Comparison of ENCODE assay signal across 9 mouse cellular contexts in the genomic region with DNA sequence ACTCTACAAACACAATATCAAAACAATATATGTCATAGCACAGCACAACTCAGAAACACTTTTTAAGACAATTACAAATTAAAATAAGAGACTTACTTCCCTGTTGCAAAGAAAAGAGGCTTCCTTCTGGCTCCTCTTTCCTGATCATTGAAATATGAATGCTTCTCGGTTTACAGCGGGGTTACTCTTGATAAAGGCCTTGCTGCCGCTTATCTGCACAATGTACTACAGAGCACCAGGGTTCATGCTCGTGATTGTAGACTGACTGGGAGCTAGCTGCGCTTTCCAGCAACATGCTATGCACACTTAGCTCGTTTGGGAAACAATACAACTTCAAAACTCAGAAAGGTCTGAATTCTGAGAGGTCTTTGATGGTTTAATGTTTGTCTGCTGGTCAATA. TPM values are rescaled to one million over a fixed set of nuclear protein-coding genes. Genes with fewer than 3 reads are reported as not detected.
DNase-seq lines count a peak whose midpoint lies in the region; ATAC-seq and TF ChIP-seq lines count a peak whose summit lies in the region.
"Had no signal": no experiment of that assay in that cellular context is flagged by ENCODE, and none has a peak within 500 bp of the region (broad histone marks: within the 10 kb centered on the region; RNA-seq: fewer than 3 reads in every experiment).

No protein-coding gene starts in this region.

- DNase-seq in kidney, adult 2 months = no peak
- no peak for DNase-seq in embryonic facial prominence, embryonic 14.5 days (ENCODE audit: low spot score)
- no peak for DNase-seq in adrenal gland, postnatal 4 days (ENCODE audit: low spot score in 2 of 2)
- no peak for DNase-seq in right cerebral cortex, postnatal 14 days

- no peaks in the 10 kb centered on the region for H3K36me3 ChIP-seq in kidney, embryonic 14.5 days (ENCODE audit: control insufficient read depth, insufficient read depth, low read length)
- no peaks in the 10 kb centered on the region for H3K36me3 ChIP-seq in kidney, adult 2 months (ENCODE audit: control insufficient read depth, insufficient read depth, low read length)
- no peaks in the 10 kb centered on the region for H3K36me3 ChIP-seq in embryonic facial prominence, embryonic 14.5 days (ENCODE audit: control insufficient read depth, insufficient read depth, low read length)
- H3K36me3 ChIP-seq in intestine, embryonic 16.5 days (ENCODE audit: control insufficient read depth, insufficient read depth, low read length) = no peaks in the 10 kb centered on the region
- H3K36me3 ChIP-seq in midbrain, embryonic 16.5 days (ENCODE audit: control insufficient read depth, insufficient read depth, low read length) = no peaks in the 10 kb centered on the region

- TF ChIP-seq CTCF in kidney, adult 2 months (conservative IDR thresholded peaks at IDR 0.05; ENCODE audit: insufficient read depth, insufficient read length, low read depth, low read length) = no peak

- no peak for TF ChIP-seq POLR2A in kidney, adult 2 months (IDR thresholded peaks at IDR 0.05; ENCODE audit: low read depth, low read length)

- peak overlapping the region; percentile 28; the same call in 1 of the 2 replicates for H3K9ac ChIP-seq in kidney, embryonic 14.5 days (ENCODE audit: low read depth, low read length)
- peak overlapping the region; percentile 0; the same call in 1 of the 2 replicates for H3K9ac ChIP-seq in embryonic facial prominence, embryonic 14.5 days (ENCODE audit: low read depth, low read length)
- H3K9ac ChIP-seq in intestine, embryonic 16.5 days (ENCODE audit: low read depth, low read length) = no peak overlapping the region
- H3K9ac ChIP-seq in midbrain, embryonic 16.5 days (ENCODE audit: low read depth, low read length) = no peak overlapping the region

- H3K9me3 ChIP-seq in kidney, embryonic 14.5 days (ENCODE audit: control insufficient read depth, low read length) = no peaks in the 10 kb centered on the region
- no peaks in the 10 kb centered on the region for H3K9me3 ChIP-seq in embryonic facial prominence, embryonic 14.5 days (ENCODE audit: control insufficient read depth, low read length)
- no peaks in the 10 kb centered on the region for H3K9me3 ChIP-seq in intestine, embryonic 16.5 days (ENCODE audit: control insufficient read depth, low read length)
- H3K9me3 ChIP-seq in midbrain, embryonic 16.5 days (replicated peaks; ENCODE audit: control insufficient read depth, low read length, poor library complexity, severe bottlenecking) = no peaks in the 10 kb centered on the region

- peak overlapping the region; percentile 8; the same call in 1 of the 2 replicates for H3K4me3 ChIP-seq in kidney, embryonic 14.5 days (ENCODE audit: low read length)
- no peak overlapping the region for H3K4me3 ChIP-seq in kidney, adult 2 months (ENCODE audit: insufficient read depth, low read depth, low read length)
- H3K4me3 ChIP-seq in embryonic facial prominence, embryonic 14.5 days (ENCODE audit: low read depth, low read length) = no peak overlapping the region
- H3K4me3 ChIP-seq in intestine, embryonic 16.5 days (ENCODE audit: low read length) = no peak overlapping the region
- H3K4me3 ChIP-seq in midbrain, embryonic 16.5 days (ENCODE audit: low read depth, low read length) = 0 out of 2 replicates have a peak overlapping the region, but pooled peaks have one; percentile 8

- H3K4me2 ChIP-seq in kidney, embryonic 14.5 days (replicated peaks; ENCODE audit: low read depth, low read length) = peak overlapping the region; percentile 22; the same call in 1 of the 2 replicates
- peak overlapping the region; percentile 40 for H3K4me2 ChIP-seq in embryonic facial prominence, embryonic 14.5 days (ENCODE audit: low read depth, low read length)
- H3K4me2 ChIP-seq in intestine, embryonic 16.5 days (ENCODE audit: low read depth, low read length) = peak overlapping the region; percentile 23
- peak overlapping the region; percentile 41 for H3K4me2 ChIP-seq in midbrain, embryonic 16.5 days (ENCODE audit: low read length)

- no peak overlapping the region for H3K27ac ChIP-seq in kidney, embryonic 14.5 days (ENCODE audit: low read depth, low read length)
- H3K27ac ChIP-seq in kidney, adult 2 months (ENCODE audit: insufficient read depth, low read depth, low read length) = no peak overlapping the region
- H3K27ac ChIP-seq in embryonic facial prominence, embryonic 14.5 days (replicated peaks; ENCODE audit: low read depth, low read length) = no peak overlapping the region
- 0 out of 2 replicates have a peak overlapping the region, but pooled peaks have one; percentile 11 for H3K27ac ChIP-seq in intestine, embryonic 16.5 days (ENCODE audit: low read length)
- H3K27ac ChIP-seq in midbrain, embryonic 16.5 days (ENCODE audit: low read length) = no peak overlapping the region

- no peak for ATAC-seq in kidney, embryonic 14.5 days (ENCODE audit: low FRiP score, low TSS enrichment)
- no peak for ATAC-seq in embryonic facial prominence, embryonic 14.5 days (ENCODE audit: low read depth)
- ATAC-seq in intestine, embryonic 16.5 days = peak; percentile 19; the same call in 1 of the 2 replicates
- ATAC-seq in midbrain, embryonic 16.5 days = no peak
- no peak for ATAC-seq in frontal cortex, adult (ENCODE audit: low TSS enrichment)

- 0 out of 2 replicates have a peak, but pooled peaks cover 8% of the 10 kb centered on the region for H3K4me1 ChIP-seq in kidney, embryonic 14.5 days (ENCODE audit: control insufficient read depth, insufficient read depth, low read length)
- H3K4me1 ChIP-seq in kidney, adult 2 months (ENCODE audit: control insufficient read depth, insufficient read depth, low read length) = no peaks in the 10 kb centered on the region; the same call in 1 of the 2 replicates
- H3K4me1 ChIP-seq in embryonic facial prominence, embryonic 14.5 days (ENCODE audit: control insufficient read depth, insufficient read depth, low read length) = no peaks in the 10 kb centered on the region; the same call in 1 of the 2 replicates
- 0 out of 2 replicates have a peak, but pooled peaks cover 6% of the 10 kb centered on the region for H3K4me1 ChIP-seq in intestine, embryonic 16.5 days (ENCODE audit: control insufficient read depth, insufficient read depth, low read length)
- peaks cover 6% of the 10 kb centered on the region for H3K4me1 ChIP-seq in midbrain, embryonic 16.5 days (ENCODE audit: control insufficient read depth, insufficient read depth, low read length)

- whole genome bisulfite sequencing in kidney, embryonic 14.5 days = 61% methylated on average over 6 of the region's 6 CpGs
- 59% methylated on average over 6 of the region's 6 CpGs for WGBS in kidney, adult 2 months
- 51% methylated on average over 6 of the region's 6 CpGs for WGBS in embryonic facial prominence, embryonic 14.5 days
- WGBS in intestine, embryonic 16.5 days = 43% methylated on average over 6 of the region's 6 CpGs
- 56% methylated on average over 6 of the region's 6 CpGs for WGBS in midbrain, embryonic 16.5 days

- H3K27me3 ChIP-seq in kidney, embryonic 14.5 days (ENCODE audit: control insufficient read depth, insufficient read depth, low read length) = no peaks in the 10 kb centered on the region
- H3K27me3 ChIP-seq in kidney, adult 2 months (replicated peaks; ENCODE audit: control insufficient read depth, insufficient read depth, low read length) = no peaks in the 10 kb centered on the region
- H3K27me3 ChIP-seq in embryonic facial prominence, embryonic 14.5 days (replicated peaks; ENCODE audit: control insufficient read depth, insufficient read depth, low read length) = no peaks in the 10 kb centered on the region
- H3K27me3 ChIP-seq in intestine, embryonic 16.5 days (replicated peaks; ENCODE audit: control insufficient read depth, insufficient read depth, low read length) = no peaks in the 10 kb centered on the region
- no peaks in the 10 kb centered on the region for H3K27me3 ChIP-seq in midbrain, embryonic 16.5 days (ENCODE audit: control insufficient read depth, insufficient read depth, low read depth, low read length)

RNA-seq across cellular contexts. Expression of gene Nfatc2ip, which starts 0.7 kb away (rescaled TPM):
- 2.8 and 4.1 TPM in 2 replicates for polyA plus RNA-seq in kidney, embryonic 14.5 days (2014; fragmentation: Nextera tagmentation; extraction: Ambion mirVana)
- polyA plus RNA-seq in kidney, adult 2 months (2012; rRNA removed) = 3.5 and 3.9 TPM in 2 replicates
- polyA plus RNA-seq in embryonic facial prominence, embryonic 14.5 days (2014; fragmentation: Nextera tagmentation; extraction: Ambion mirVana) = 2.5 and 2.6 TPM in 2 replicates
- polyA plus RNA-seq in intestine, embryonic 16.5 days (2015; fragmentation: Nextera tagmentation; extraction: Ambion mirVana) = 0.99 and 1.4 TPM in 2 replicates
- 2.1 TPM in 2 replicates for polyA plus RNA-seq in midbrain, embryonic 16.5 days (2015; fragmentation: Nextera tagmentation; extraction: Ambion mirVana)
- 1 to 10 TPM; 5.8 to 7.6 TPM for total RNA-seq in adrenal gland, postnatal 4 days (2021)

RNA-seq across cellular contexts. Expression of gene Cd19, which starts 17.5 kb away (rescaled TPM):
- not detected in 2 replicates for polyA plus RNA-seq in kidney, embryonic 14.5 days (2014; fragmentation: Nextera tagmentation; extraction: Ambion mirVana)
- 0.48 and 8.4 TPM in 2 replicates for polyA plus RNA-seq in kidney, adult 2 months (2012; rRNA removed)
- 0.19 and 0.28 TPM in 2 replicates for polyA plus RNA-seq in embryonic facial prominence, embryonic 14.5 days (2014; fragmentation: Nextera tagmentation; extraction: Ambion mirVana)
- 0.28 and 0.37 TPM in 2 replicates for polyA plus RNA-seq in intestine, embryonic 16.5 days (2015; fragmentation: Nextera tagmentation; extraction: Ambion mirVana)
- polyA plus RNA-seq in midbrain, embryonic 16.5 days (2015; fragmentation: Nextera tagmentation; extraction: Ambion mirVana) = not detected in 2 replicates
- 1 to 10 TPM in 1 of 2 experiments, under 1 TPM in 1; 0.48 to 1.6 TPM for total RNA-seq in adrenal gland, postnatal 4 days (2021)
- total RNA-seq: hematopoietic stem cell, adult 5-6 weeks had no signal

RNA-seq across cellular contexts. Expression of gene Spns1, which starts 20.0 kb away (rescaled TPM):
- 41.8 and 54.6 TPM in 2 replicates for polyA plus RNA-seq in kidney, embryonic 14.5 days (2014; fragmentation: Nextera tagmentation; extraction: Ambion mirVana)
- 102 and 168 TPM in 2 replicates for polyA plus RNA-seq in kidney, adult 2 months (2012; rRNA removed)
- polyA plus RNA-seq in embryonic facial prominence, embryonic 14.5 days (2014; fragmentation: Nextera tagmentation; extraction: Ambion mirVana) = 40.4 and 43.8 TPM in 2 replicates
- 70.0 and 76.2 TPM in 2 replicates for polyA plus RNA-seq in intestine, embryonic 16.5 days (2015; fragmentation: Nextera tagmentation; extraction: Ambion mirVana)
- polyA plus RNA-seq in midbrain, embryonic 16.5 days (2015; fragmentation: Nextera tagmentation; extraction: Ambion mirVana) = 87.1 and 92.6 TPM in 2 replicates
- total RNA-seq in adrenal gland, postnatal 4 days (2021) = 10 to 100 TPM; 60.1 to 65.2 TPM

RNA-seq across cellular contexts. Expression of gene Lat, which starts 27.9 kb away (rescaled TPM):
- 1.9 and 2.9 TPM in 2 replicates for polyA plus RNA-seq in kidney, embryonic 14.5 days (2014; fragmentation: Nextera tagmentation; extraction: Ambion mirVana)
- polyA plus RNA-seq in kidney, adult 2 months (2012; rRNA removed) = 1.9 and 11.8 TPM in 2 replicates
- polyA plus RNA-seq in embryonic facial prominence, embryonic 14.5 days (2014; fragmentation: Nextera tagmentation; extraction: Ambion mirVana) = 2.3 TPM in 2 replicates
- 0.78 and 1.3 TPM in 2 replicates for polyA plus RNA-seq in intestine, embryonic 16.5 days (2015; fragmentation: Nextera tagmentation; extraction: Ambion mirVana)
- polyA plus RNA-seq in midbrain, embryonic 16.5 days (2015; fragmentation: Nextera tagmentation; extraction: Ambion mirVana) = 0.87 and 1.3 TPM in 2 replicates
- 1 to 10 TPM; 1.4 to 2.5 TPM for total RNA-seq in adrenal gland, postnatal 4 days (2021)

RNA-seq across cellular contexts. Expression of gene Rabep2, which starts 31.3 kb away (rescaled TPM):
- 24.8 and 30.5 TPM in 2 replicates for polyA plus RNA-seq in kidney, embryonic 14.5 days (2014; fragmentation: Nextera tagmentation; extraction: Ambion mirVana)
- polyA plus RNA-seq in kidney, adult 2 months (2012; rRNA removed) = 24.7 and 25.7 TPM in 2 replicates
- 26.4 and 28.9 TPM in 2 replicates for polyA plus RNA-seq in embryonic facial prominence, embryonic 14.5 days (2014; fragmentation: Nextera tagmentation; extraction: Ambion mirVana)
- polyA plus RNA-seq in intestine, embryonic 16.5 days (2015; fragmentation: Nextera tagmentation; extraction: Ambion mirVana) = 22.6 and 25.0 TPM in 2 replicates
- 22.9 and 23.8 TPM in 2 replicates for polyA plus RNA-seq in midbrain, embryonic 16.5 days (2015; fragmentation: Nextera tagmentation; extraction: Ambion mirVana)
- 10 to 100 TPM; 52.1 to 63.2 TPM for total RNA-seq in adrenal gland, postnatal 4 days (2021)

Comparison
In these comparisons a context has a peak if more than half of its experiments do, and no peak if none do; other contexts are left out.
1. H3K4me3 ChIP-seq: peak in kidney, embryonic 14.5 days (single experiment) and midbrain, embryonic 16.5 days (single experiment); none in kidney, adult 2 months (single experiment), embryonic facial prominence, embryonic 14.5 days (single experiment) and intestine, embryonic 16.5 days (single experiment).
2. H3K9ac ChIP-seq: peak in kidney, embryonic 14.5 days (single experiment) and embryonic facial prominence, embryonic 14.5 days (single experiment); none in intestine, embryonic 16.5 days (single experiment) and midbrain, embryonic 16.5 days (single experiment).
3. Peak in every context shown above with its lines, with median percentiles within 50 percentile points of each other: H3K4me2 ChIP-seq.